25 mouse cellular contexts compared by ENCODE assay signal in the genomic region with DNA sequence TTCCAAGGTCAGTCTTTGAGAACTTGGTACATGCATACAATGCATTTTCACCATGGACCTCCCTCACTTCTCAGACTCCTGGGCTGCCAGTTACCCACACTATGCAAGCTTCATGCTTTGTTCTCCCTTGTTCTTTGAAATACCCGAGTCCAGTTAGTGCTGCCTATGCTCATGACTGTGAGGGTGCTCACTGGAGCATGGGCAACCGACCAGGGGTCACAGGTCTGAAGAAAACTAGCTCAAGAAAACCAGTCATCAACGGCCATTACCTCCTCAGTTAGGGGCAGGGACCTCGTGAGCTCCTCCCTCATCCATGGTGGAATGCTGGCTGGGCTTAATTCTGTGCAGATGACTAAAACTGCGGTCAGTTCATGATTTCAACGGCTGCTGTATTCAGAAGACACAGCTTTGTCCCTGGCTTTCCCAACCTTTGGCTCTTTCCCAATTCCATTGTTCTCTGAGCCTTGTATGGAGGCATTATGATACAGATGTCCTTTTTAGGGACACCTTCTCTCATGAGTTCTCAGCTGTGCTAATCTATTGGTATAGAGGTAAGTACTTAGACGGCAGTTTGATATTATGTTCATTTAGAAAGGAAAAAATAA. TPM values are rescaled to one million over a fixed set of nuclear protein-coding genes. Genes with fewer than 3 reads are reported as not detected.
DNase-seq lines count a peak whose midpoint lies in the region; ATAC-seq and TF ChIP-seq lines count a peak whose summit lies in the region.
"Had no signal": no experiment of that assay in that cellular context is flagged by ENCODE, and none has a peak within 500 bp of the region (broad histone marks: within the 10 kb centered on the region; RNA-seq: fewer than 3 reads in every experiment).

No protein-coding gene starts in this region.

- H3K27ac ChIP-seq in kidney, adult 2 months (ENCODE audit: insufficient read depth, low read depth, low read length) = no peak overlapping the region
- H3K27ac ChIP-seq in kidney, embryonic 15.5 days = no peak overlapping the region
- H3K27ac ChIP-seq: embryonic facial prominence, embryonic 12.5 days; hindbrain, embryonic 13.5 days; limb, embryonic 12.5 days; stomach, embryonic 15.5 days had no signal

- H3K4me3 ChIP-seq in kidney, adult 2 months (ENCODE audit: insufficient read depth, low read depth, low read length) = no peak overlapping the region
- no peak overlapping the region for H3K4me3 ChIP-seq in kidney, embryonic 15.5 days (replicated peaks)
- H3K4me3 ChIP-seq: embryonic facial prominence, embryonic 12.5 days; hindbrain, embryonic 13.5 days; limb, embryonic 12.5 days; stomach, embryonic 15.5 days had no signal

- peaks cover 3% of the 10 kb centered on the region for H3K36me3 ChIP-seq in kidney, adult 2 months (ENCODE audit: control insufficient read depth, insufficient read depth, low read length)
- H3K36me3 ChIP-seq in kidney, embryonic 15.5 days = peaks cover 71% of the 10 kb centered on the region

- H3K27me3 ChIP-seq in kidney, adult 2 months (replicated peaks; ENCODE audit: control insufficient read depth, insufficient read depth, low read length) = no peaks in the 10 kb centered on the region
- no peaks in the 10 kb centered on the region for H3K27me3 ChIP-seq in kidney, embryonic 15.5 days
- H3K27me3 ChIP-seq: CH12.LX; embryonic facial prominence, embryonic 12.5 days; hindbrain, embryonic 13.5 days; limb, embryonic 12.5 days; stomach, embryonic 15.5 days had no signal

- no peak for TF ChIP-seq CTCF in kidney, adult 2 months (conservative IDR thresholded peaks at IDR 0.05; ENCODE audit: insufficient read depth, insufficient read length, low read depth, low read length)

- WGBS in kidney, adult 2 months = 61% methylated on average over 7 of the region's 7 CpGs
- WGBS in kidney, embryonic 15.5 days = 88% methylated on average over 7 of the region's 7 CpGs

- no peaks in the 10 kb centered on the region for H3K4me1 ChIP-seq in kidney, adult 2 months (ENCODE audit: control insufficient read depth, insufficient read depth, low read length)
- H3K4me1 ChIP-seq in kidney, embryonic 15.5 days = no peaks in the 10 kb centered on the region
- H3K4me1 ChIP-seq: embryonic facial prominence, embryonic 12.5 days; hindbrain, embryonic 13.5 days; limb, embryonic 12.5 days; stomach, embryonic 15.5 days had no signal

- H3K9ac ChIP-seq in kidney, embryonic 15.5 days = no peak overlapping the region
- H3K9ac ChIP-seq: embryonic facial prominence, embryonic 12.5 days; hindbrain, embryonic 13.5 days; limb, embryonic 12.5 days; stomach, embryonic 15.5 days had no signal

- H3K9me3 ChIP-seq in kidney, embryonic 15.5 days (replicated peaks) = no peaks in the 10 kb centered on the region
- H3K9me3 ChIP-seq: embryonic facial prominence, embryonic 12.5 days; hindbrain, embryonic 13.5 days; limb, embryonic 12.5 days; stomach, embryonic 15.5 days had no signal

- no peak for TF ChIP-seq POLR2A in kidney, adult 2 months (IDR thresholded peaks at IDR 0.05; ENCODE audit: low read depth, low read length)

- no peak overlapping the region for H3K4me2 ChIP-seq in kidney, embryonic 15.5 days
- H3K4me2 ChIP-seq: embryonic facial prominence, embryonic 12.5 days; heart, embryonic 11.5 days; hindbrain, embryonic 13.5 days; limb, embryonic 12.5 days; stomach, embryonic 15.5 days had no signal

- peak; percentile 66 for DNase-seq in kidney, adult 2 months
- DNase-seq in brain, adult 2 months (ENCODE audit: low read depth, low spot score) = peak; percentile 46
- DNase-seq in kidney, adult 9 months = peak; percentile 45
- peak; percentile 43 to 62 for DNase-seq in kidney, postnatal 36 days
- DNase-seq in gastrocnemius, postnatal 4 days (ENCODE audit: low spot score in 2 of 2) = no peak
- DNase-seq: adrenal gland, postnatal 10 days; cerebellum, adult 11 months; cerebellum, adult 9-11 months; embryo, embryonic 11 days; gastrocnemius, postnatal 14 days; heart, adult 11 months; heart, postnatal 36 days; lung, adult 2 months; lung, postnatal 10 days; midbrain, embryonic 14.5 days; right cerebral cortex, postnatal 25 days had no signal

- ATAC-seq in kidney, embryonic 15.5 days (replicated peaks; ENCODE audit: low FRiP score) = no peak
- ATAC-seq: forebrain, embryonic 14.5 days; inflammation-experienced regulatory T-cells, adult 6 months had no signal

RNA-seq across cellular contexts. Expression of gene Orc5, which starts 11.1 kb away (rescaled TPM):
- 3.2 and 4.2 TPM in 2 replicates for polyA plus RNA-seq in kidney, adult 2 months (2012; rRNA removed)
- 37.4 and 40.6 TPM in 2 replicates for polyA plus RNA-seq in kidney, embryonic 15.5 days (2015; fragmentation: Nextera tagmentation; extraction: Ambion mirVana)
- total RNA-seq in gastrocnemius, postnatal 4 days (2021) = 10 to 100 TPM; 13.3 to 15.1 TPM

Comparison
In these comparisons a context has a peak if more than half of its experiments do, and no peak if none do; other contexts are left out.
1. DNase-seq: peak in kidney, adult 2 months (single experiment), brain, adult 2 months (single experiment), kidney, adult 9 months (single experiment) and kidney, postnatal 36 days (2 of 2); none in gastrocnemius, postnatal 4 days (0 of 2).